Comparison of ENCODE assay signal across 11 mouse cellular contexts in genomic region chr10:95577567-95577950, GRCm38 (mm10). TPM values are rescaled to one million over a fixed set of nuclear protein-coding genes. Genes with fewer than 3 reads are reported as not detected.
DNase-seq lines count a peak whose midpoint lies in the region; ATAC-seq and TF ChIP-seq lines count a peak whose summit lies in the region.
"Had no signal": no experiment of that assay in that cellular context is flagged by ENCODE, and none has a peak within 500 bp of the region (broad histone marks: within the 10 kb centered on the region; RNA-seq: fewer than 3 reads in every experiment).

No protein-coding gene starts in this region.

- TF ChIP-seq EP300 in liver, postnatal 0 days (IDR thresholded peaks at IDR 0.05; ENCODE audit: low read depth) = no peak
- TF ChIP-seq EP300 in stomach, postnatal 0 days (optimal IDR thresholded peaks at IDR 0.05) = no peak

- 27% methylated on average over 4 of the region's 4 CpGs for WGBS in midbrain, embryonic 14.5 days
- WGBS in midbrain, embryonic 13.5 days = 24% methylated on average over 4 of the region's 4 CpGs
- 42% methylated on average over 4 of the region's 4 CpGs for WGBS in liver, postnatal 0 days (ENCODE audit: insufficient replicate concordance)
- 11% methylated on average over 4 of the region's 4 CpGs for WGBS in stomach, postnatal 0 days

- H3K9me3 ChIP-seq in midbrain, embryonic 14.5 days (ENCODE audit: control insufficient read depth, low read length) = no peaks in the 10 kb centered on the region
- no peaks in the 10 kb centered on the region for H3K9me3 ChIP-seq in midbrain, embryonic 13.5 days
- no peaks in the 10 kb centered on the region for H3K9me3 ChIP-seq in liver, postnatal 0 days (ENCODE audit: low read length)
- H3K9me3 ChIP-seq in stomach, postnatal 0 days (ENCODE audit: control insufficient read depth, low read length) = no peaks in the 10 kb centered on the region
- H3K9me3 ChIP-seq: neural tube, embryonic 12.5 days had no signal

- H3K27me3 ChIP-seq in midbrain, embryonic 14.5 days (ENCODE audit: control insufficient read depth, insufficient read depth, low read length) = no peaks in the 10 kb centered on the region
- H3K27me3 ChIP-seq in midbrain, embryonic 13.5 days = no peaks in the 10 kb centered on the region
- H3K27me3 ChIP-seq in liver, postnatal 0 days (ENCODE audit: insufficient read depth, low read length) = no peaks in the 10 kb centered on the region
- H3K27me3 ChIP-seq in stomach, postnatal 0 days (ENCODE audit: control insufficient read depth, insufficient read depth, low read length) = no peaks in the 10 kb centered on the region
- H3K27me3 ChIP-seq: neural tube, embryonic 12.5 days had no signal

- peak; percentile 41 for DNase-seq in adrenal gland, postnatal 10 days
- no peak for DNase-seq in adrenal gland, postnatal 25 days
- peak; percentile 26 for DNase-seq in midbrain, embryonic 14.5 days
- no peak for DNase-seq in liver, postnatal 0 days
- DNase-seq in stomach, postnatal 0 days (ENCODE audit: low spot score) = peak; percentile 41
- no peak for DNase-seq in right cerebral cortex, postnatal 36 days (ENCODE audit: low spot score in 2 of 2)
- DNase-seq in urinary bladder, postnatal 36 days (ENCODE audit: low spot score in 2 of 2) = no peak
- DNase-seq: cerebellum, postnatal 36 days; spleen, adult 18-20 months had no signal

- ATAC-seq in midbrain, embryonic 14.5 days (ENCODE audit: low FRiP score, low TSS enrichment) = no peak
- ATAC-seq in midbrain, embryonic 13.5 days = no peak
- ATAC-seq in liver, postnatal 0 days = no peak
- 0 out of 2 replicates have a peak, but pooled peaks have one; percentile 47 for ATAC-seq in stomach, postnatal 0 days (ENCODE audit: low FRiP score, low TSS enrichment)

- TF ChIP-seq CTCF in liver, postnatal 0 days (IDR thresholded peaks at IDR 0.05; ENCODE audit: low read depth) = no peak
- no peak for TF ChIP-seq CTCF in stomach, postnatal 0 days (IDR thresholded peaks at IDR 0.05; ENCODE audit: low read depth)

- 0 out of 2 replicates have a peak, but pooled peaks cover 8% of the 10 kb centered on the region for H3K4me1 ChIP-seq in midbrain, embryonic 14.5 days (ENCODE audit: control insufficient read depth, insufficient read depth, low read length)
- peaks cover 15% of the 10 kb centered on the region for H3K4me1 ChIP-seq in midbrain, embryonic 13.5 days (replicated peaks)
- peaks cover 13% of the 10 kb centered on the region for H3K4me1 ChIP-seq in liver, postnatal 0 days (ENCODE audit: insufficient read depth)
- no peaks in the 10 kb centered on the region; the same call in 1 of the 2 replicates for H3K4me1 ChIP-seq in stomach, postnatal 0 days (replicated peaks; ENCODE audit: control insufficient read depth, insufficient read depth)

- H3K4me2 ChIP-seq in midbrain, embryonic 14.5 days (ENCODE audit: low read length) = no peak overlapping the region
- no peak overlapping the region for H3K4me2 ChIP-seq in midbrain, embryonic 13.5 days (replicated peaks)
- H3K4me2 ChIP-seq in liver, postnatal 0 days (ENCODE audit: low read depth, low read length) = no peak overlapping the region
- peak overlapping the region; percentile 38 for H3K4me2 ChIP-seq in stomach, postnatal 0 days (replicated peaks; ENCODE audit: low read depth)

- no peak overlapping the region for H3K4me3 ChIP-seq in midbrain, embryonic 14.5 days (replicated peaks; ENCODE audit: low read depth, low read length)
- no peak overlapping the region for H3K4me3 ChIP-seq in midbrain, embryonic 13.5 days (replicated peaks)
- H3K4me3 ChIP-seq in liver, postnatal 0 days (ENCODE audit: low read depth, low read length) = no peak overlapping the region
- H3K4me3 ChIP-seq in stomach, postnatal 0 days (ENCODE audit: low read depth, low read length) = no peak overlapping the region
- H3K4me3 ChIP-seq: neural tube, embryonic 12.5 days had no signal

- no peaks in the 10 kb centered on the region for H3K36me3 ChIP-seq in midbrain, embryonic 14.5 days (ENCODE audit: control insufficient read depth, insufficient read depth, low read length)
- no peaks in the 10 kb centered on the region for H3K36me3 ChIP-seq in midbrain, embryonic 13.5 days
- no peaks in the 10 kb centered on the region for H3K36me3 ChIP-seq in liver, postnatal 0 days (replicated peaks; ENCODE audit: insufficient read depth, low read length)
- H3K36me3 ChIP-seq in stomach, postnatal 0 days (ENCODE audit: control insufficient read depth, insufficient read depth, low read length) = no peaks in the 10 kb centered on the region
- H3K36me3 ChIP-seq: neural tube, embryonic 12.5 days had no signal

- no peak overlapping the region for H3K27ac ChIP-seq in midbrain, embryonic 14.5 days (replicated peaks; ENCODE audit: low read depth, low read length)
- no peak overlapping the region for H3K27ac ChIP-seq in midbrain, embryonic 13.5 days
- peak overlapping the region; percentile 24; the same call in 1 of the 2 replicates for H3K27ac ChIP-seq in liver, postnatal 0 days (ENCODE audit: low read depth)
- peak overlapping the region; percentile 74 for H3K27ac ChIP-seq in stomach, postnatal 0 days (replicated peaks)
- H3K27ac ChIP-seq: neural tube, embryonic 12.5 days had no signal

- no peak overlapping the region for H3K9ac ChIP-seq in midbrain, embryonic 14.5 days (replicated peaks; ENCODE audit: low read length)
- no peak overlapping the region for H3K9ac ChIP-seq in midbrain, embryonic 13.5 days (replicated peaks)
- no peak overlapping the region for H3K9ac ChIP-seq in liver, postnatal 0 days (replicated peaks)
- no peak overlapping the region for H3K9ac ChIP-seq in stomach, postnatal 0 days (ENCODE audit: low read length)
- H3K9ac ChIP-seq: neural tube, embryonic 12.5 days had no signal

RNA-seq across cellular contexts. Expression of gene Nudt4, which starts 13.6 kb away (rescaled TPM):
- total RNA-seq in adrenal gland, postnatal 10 days (2021) = 100 to 1,000 TPM; 106 to 108 TPM
- 140 and 146 TPM in 2 replicates for total RNA-seq in adrenal gland, postnatal 25 days (2021)
- polyA plus RNA-seq in midbrain, embryonic 14.5 days (2014; fragmentation: Nextera tagmentation; extraction: Ambion mirVana) = 64.9 and 80.0 TPM in 2 replicates
- 65.5 and 72.5 TPM in 2 replicates for polyA plus RNA-seq in midbrain, embryonic 13.5 days (2015; fragmentation: Nextera tagmentation; extraction: Ambion mirVana)
- polyA plus RNA-seq in liver, postnatal 0 days (2015; fragmentation: Nextera tagmentation; extraction: Ambion mirVana) = 52.9 and 56.7 TPM in 2 replicates
- polyA plus RNA-seq in stomach, postnatal 0 days (2015; fragmentation: Nextera tagmentation; extraction: Ambion mirVana) = 46.1 and 47.5 TPM in 2 replicates

Comparison
In these comparisons a context has a peak if more than half of its experiments do, and no peak if none do; other contexts are left out.
1. DNase-seq: peak in adrenal gland, postnatal 10 days (single experiment), midbrain, embryonic 14.5 days (single experiment) and stomach, postnatal 0 days (single experiment); none in adrenal gland, postnatal 25 days (single experiment), liver, postnatal 0 days (single experiment), right cerebral cortex, postnatal 36 days (0 of 2) and urinary bladder, postnatal 36 days (0 of 2).
2. H3K27ac ChIP-seq: peak in liver, postnatal 0 days (single experiment) and stomach, postnatal 0 days (single experiment); none in midbrain, embryonic 14.5 days (single experiment) and midbrain, embryonic 13.5 days (single experiment).